Mouse (Mus musculus): Measurements from ENCODE around the gene Clec4b1.
"Not testable (repeated sequence)": the region's sequence is repeated elsewhere in the genome, so short reads cannot be mapped to it uniquely, and the experiment has no call there.

DNA sequence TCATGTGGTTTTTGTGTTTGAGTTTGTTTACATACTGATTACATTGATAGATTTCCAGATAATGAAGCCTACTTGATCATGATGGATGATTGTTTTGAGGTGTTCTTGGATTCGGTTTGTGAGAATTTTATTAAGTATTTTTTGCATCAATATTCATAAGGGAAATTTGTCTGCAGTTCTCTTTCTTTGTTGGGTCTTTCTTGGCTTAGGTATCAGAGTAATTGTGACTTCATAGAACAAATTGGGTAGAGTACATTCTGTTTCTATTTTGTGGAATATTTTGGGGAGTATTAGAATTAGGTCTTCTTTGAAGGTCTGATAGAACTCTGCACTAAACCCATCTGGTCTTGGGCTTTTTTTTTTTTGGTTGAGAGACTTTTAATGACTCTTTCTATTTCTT, 56.4 kb downstream of the Clec4b1 start, which contains the start of gene Clec4a2:
- not testable (repeated sequence) for TF ChIP-seq CTCF (conservative IDR thresholded peaks at IDR 0.05; ENCODE audit: low read length); NANOG (IDR thresholded peaks at IDR 0.05; ENCODE audit: borderline replicate concordance, low read length)
